Mouse (Mus musculus) liver, embryonic 12.5 days (tissue): ENCODE data around the gene Acss3. TPM values are rescaled to one million over a fixed set of nuclear protein-coding genes. Genes with fewer than 3 reads are reported as not detected.

Source experiments
- ATAC-seq: fragments of 200-750 bp; cut with Nextera tagmentation; 2 replicates; pipeline ENCODE4 v1.8.0; 2017; ENCODE audit warnings: moderate number of reproducible peaks, mild to moderate bottlenecking, moderate library complexity
- H3K27ac ChIP-seq: fragments of 300-500 bp; sonication (generic); 2 replicates; pipeline ENCODE4 v1.5.1; 2016; ENCODE audit warnings: mild to moderate bottlenecking
- H3K27me3 ChIP-seq: fragments of 300-500 bp; sonication (generic); replicated peaks from 2 replicates; pipeline ENCODE4 v1.6.1; 2016; ENCODE audit warnings: mild to moderate bottlenecking, moderate library complexity
- H3K36me3 ChIP-seq: fragments of 300-500 bp; sonication (generic); 2 replicates; pipeline ENCODE4 v1.6.1; 2016; ENCODE audit warnings: mild to moderate bottlenecking, moderate library complexity
- H3K4me1 ChIP-seq: fragments of 300-500 bp; sonication (generic); 2 replicates; pipeline ENCODE4 v1.6.1; 2016
- H3K4me2 ChIP-seq: fragments of 300-500 bp; sonication (generic); 2 replicates; pipeline ENCODE4 v1.6.1; 2016; ENCODE audit warnings: mild to moderate bottlenecking, moderate library complexity
- H3K4me3 ChIP-seq: fragments of 300-500 bp; sonication (generic); 2 replicates; pipeline ENCODE4 v1.5.1; 2016; ENCODE audit warnings: mild to moderate bottlenecking, moderate library complexity
- H3K9ac ChIP-seq: fragments of 300-500 bp; sonication (generic); 2 replicates; pipeline ENCODE4 v1.6.1; 2016; ENCODE audit warnings: mild to moderate bottlenecking, moderate library complexity
- H3K9me3 ChIP-seq: fragments of 300-500 bp; sonication (generic); replicated peaks from 2 replicates; pipeline ENCODE4 v1.6.1; 2016; ENCODE audit warnings: mild to moderate bottlenecking, moderate library complexity
- WGBS: fragments of 180-500 bp; shearing (Covaris S2); methylation state at CpG from one replicate; pipeline ENCODE4 v1.1.7; 2016; ENCODE audit not compliant: insufficient replicate concordance; 5-methylcytosine and 5-hydroxymethylcytosine counted together
- polyA plus RNA-seq: library from polyadenylated mRNA; unstranded; fragments of >200 nt; fragmentation: Nextera tagmentation; extraction: Ambion mirVana; gene quantifications from 2 replicates; pipeline ENCODE4 v1.2.1, GENCODE M21; 2016

Acss3 gene
- polyA plus RNA-seq, 1 experiment from 2014 or later: 0.31 TPM

GRCm38 (mm10) chr10:106914275-106914674 lies 209.2 kb downstream of the Acss3 start:
- Histone ChIP-seq H3K4me3 (no peak overlapping the region), H3K36me3 (no peaks in the 10 kb centered on the region), H3K27ac (no peak overlapping the region), H3K27me3 (no peaks in the 10 kb centered on the region), H3K4me1 (no peaks in the 10 kb centered on the region), H3K9me3 (no peaks in the 10 kb centered on the region), H3K4me2 (no peak overlapping the region), H3K9ac (no peak overlapping the region)
- ATAC-seq: no peak

GRCm38 (mm10) chr10:106913032-106913431 lies 210.4 kb downstream of the Acss3 start:
- H3K36me3 ChIP-seq: no peaks in the 10 kb centered on the region
- 17% methylated on average over 2 of the region's 2 CpGs for WGBS
- no peak overlapping the region for H3K27ac ChIP-seq
- no peak overlapping the region for H3K4me2 ChIP-seq
- ATAC-seq: no peak
- H3K9ac ChIP-seq: no peak overlapping the region
- no peaks in the 10 kb centered on the region for H3K9me3 ChIP-seq
- no peak overlapping the region for H3K4me3 ChIP-seq
- no peaks in the 10 kb centered on the region for H3K27me3 ChIP-seq
- H3K4me1 ChIP-seq: no peaks in the 10 kb centered on the region

DNA sequence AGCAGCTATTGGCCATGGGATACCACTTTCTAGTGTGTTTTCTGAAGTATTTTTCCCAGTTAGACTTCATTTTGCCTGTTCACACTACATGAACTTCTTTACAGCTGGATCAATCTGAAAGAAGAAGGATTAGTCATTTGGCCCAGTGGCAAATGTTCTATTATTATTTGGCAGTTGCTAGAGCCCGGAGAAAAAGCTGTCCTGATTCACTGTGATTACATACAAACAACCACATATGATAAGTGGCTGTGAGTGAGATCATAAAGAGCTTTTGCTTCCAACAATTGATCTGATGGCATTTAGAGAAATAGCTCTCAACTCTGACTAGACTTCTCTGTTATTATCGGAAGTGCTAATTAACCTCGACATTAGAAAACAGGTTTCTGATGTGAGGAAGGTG lies 213.4 kb downstream of the Acss3 start:
- H3K4me2 ChIP-seq: no peak overlapping the region
- no peak for ATAC-seq
- WGBS: 76% methylated on average over 3 of the region's 3 CpGs
- no peak overlapping the region for H3K4me3 ChIP-seq
- H3K9me3 ChIP-seq: no peaks in the 10 kb centered on the region
- no peaks in the 10 kb centered on the region for H3K27me3 ChIP-seq
- H3K27ac ChIP-seq: no peak overlapping the region
- no peaks in the 10 kb centered on the region for H3K36me3 ChIP-seq
- H3K9ac ChIP-seq: no peak overlapping the region
- no peaks in the 10 kb centered on the region for H3K4me1 ChIP-seq

GRCm38 (mm10) chr10:106896351-106896750 lies 227.1 kb downstream of the Acss3 start:
- H3K4me1 ChIP-seq: no peaks in the 10 kb centered on the region
- H3K36me3 ChIP-seq: no peaks in the 10 kb centered on the region
- no peak overlapping the region for H3K4me2 ChIP-seq
- H3K4me3 ChIP-seq: no peak overlapping the region
- H3K9ac ChIP-seq: no peak overlapping the region
- H3K9me3 ChIP-seq: no peaks in the 10 kb centered on the region
- 58% methylated on average over 13 of the region's 13 CpGs for WGBS
- no peak for ATAC-seq
- no peak overlapping the region for H3K27ac ChIP-seq
- no peaks in the 10 kb centered on the region for H3K27me3 ChIP-seq

Other genes with a start within 250 kb of the Acss3 start
- 0.72 and 1.2 TPM in 2 replicates for gene Lin7a, start 148.0 kb upstream of the Acss3 start, polyA plus RNA-seq